Mouse (Mus musculus) spleen, postnatal 10 days (tissue): Measurements from ENCODE around the gene Crybb1.
A peak's percentile ranks its signal among the peaks of the same experiment; 100 is the strongest.

Experiments
- DNase-seq, 2 experiments: peaks; one replicate each; pipeline ENCODE4 v3.0.0; 2021 to 2022; ENCODE audit warnings: low spot score in 2 of 2

Crybb1 gene

DNA sequence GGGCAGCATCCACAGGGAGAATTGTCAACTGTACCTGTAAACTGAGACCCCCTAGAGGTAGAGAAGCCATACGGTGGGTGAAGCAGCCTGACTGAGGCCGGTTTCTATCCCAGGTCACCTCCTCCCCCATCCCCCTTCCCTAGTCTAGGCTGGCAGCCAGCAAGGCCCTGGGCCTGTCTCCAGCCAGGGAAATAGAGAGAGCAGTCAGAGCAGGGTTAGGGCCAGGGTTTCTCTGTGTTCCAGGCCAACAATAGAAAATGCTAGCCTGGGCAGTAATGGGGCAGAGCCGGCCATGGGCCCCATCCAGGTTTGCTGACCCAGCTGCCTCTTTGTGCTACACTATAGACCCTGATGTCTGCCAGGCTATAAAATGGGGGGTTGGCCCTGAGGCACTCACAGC lies at the start of gene Crybb1:
Crybb1 (plus strand) TSS at position 390 of the 400 bp plus-strand sequence.
- DNase-seq: no peak

- DNase-seq: no peak
Observed at GRCm38 (mm10) chr5:112206543-112207255, 48.9 kb upstream of the Crybb1 start.

DNA sequence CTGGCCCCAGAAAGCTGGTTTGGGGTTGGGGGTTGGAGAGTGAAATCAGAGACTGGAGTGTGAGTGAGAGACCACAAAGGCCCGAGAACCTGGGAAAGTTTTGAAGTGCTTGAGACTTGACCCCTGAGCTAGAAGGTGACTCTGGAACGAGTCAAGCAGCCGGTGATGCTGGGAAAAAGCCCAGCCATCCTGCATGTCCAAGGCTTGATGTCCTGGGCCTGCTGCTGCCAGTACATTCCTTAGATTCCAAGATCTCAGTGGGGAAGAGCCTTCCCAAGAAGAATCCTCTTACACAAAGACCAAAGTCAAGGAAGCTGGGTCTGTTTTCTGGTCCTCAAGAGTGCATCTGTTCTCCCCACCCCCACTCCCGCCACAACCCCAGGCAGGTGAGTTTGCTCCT lies 47.3 kb upstream of the Crybb1 start:
- DNase-seq: no peak

GRCm38 (mm10) chr5:112210104-112210503 lies 45.5 kb upstream of the Crybb1 start:
- peak; percentile 50 to 69 for DNase-seq

GRCm38 (mm10) chr5:112211911-112212310 lies 43.7 kb upstream of the Crybb1 start:
- no peak for DNase-seq

- DNase-seq: no peak
Observed at GRCm38 (mm10) chr5:112212711-112213264, 42.8 kb upstream of the Crybb1 start.

DNA sequence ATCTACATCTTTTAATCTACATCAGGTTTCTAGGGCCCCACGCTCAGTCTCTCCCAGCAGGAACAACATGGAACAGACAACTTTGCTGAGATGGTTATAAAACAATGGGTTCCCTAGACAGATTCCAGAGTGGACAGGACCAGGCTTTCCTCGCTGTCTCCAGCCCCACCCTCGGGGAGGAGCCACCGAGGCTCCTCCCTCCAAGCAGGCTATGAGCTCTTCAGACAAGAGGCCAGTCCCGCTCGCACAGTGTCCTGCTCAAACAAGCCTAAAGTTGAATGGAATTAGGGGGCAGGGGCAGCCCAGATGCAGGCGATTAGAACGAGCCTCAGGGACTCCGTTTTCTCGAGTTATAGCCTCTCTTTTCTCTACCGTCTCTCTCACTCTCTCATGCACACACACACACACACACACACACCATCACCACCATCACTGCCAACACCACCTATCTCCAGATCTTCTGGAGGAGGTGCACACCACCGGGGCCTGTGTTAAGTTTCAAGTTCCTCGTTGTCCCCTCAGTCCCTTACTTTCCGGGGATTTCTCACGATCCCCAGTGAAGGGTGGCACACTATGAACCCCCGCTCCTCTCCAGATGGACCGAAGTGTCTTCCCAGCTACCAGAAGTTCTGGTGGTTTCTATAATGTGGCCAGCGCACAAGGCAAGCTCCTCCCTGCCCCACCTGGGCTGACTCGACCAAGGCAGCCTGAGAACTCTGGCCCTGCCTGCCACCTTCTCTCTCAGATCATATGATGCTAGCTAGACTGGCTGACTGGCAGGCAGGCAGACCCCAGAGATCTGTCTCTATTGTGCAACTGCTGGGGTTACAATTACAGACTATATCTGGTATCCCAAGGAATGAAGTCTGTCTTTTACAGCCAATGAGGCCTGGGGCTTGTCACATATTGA lies 42.0 kb upstream of the Crybb1 start:
- no peak for DNase-seq

DNA sequence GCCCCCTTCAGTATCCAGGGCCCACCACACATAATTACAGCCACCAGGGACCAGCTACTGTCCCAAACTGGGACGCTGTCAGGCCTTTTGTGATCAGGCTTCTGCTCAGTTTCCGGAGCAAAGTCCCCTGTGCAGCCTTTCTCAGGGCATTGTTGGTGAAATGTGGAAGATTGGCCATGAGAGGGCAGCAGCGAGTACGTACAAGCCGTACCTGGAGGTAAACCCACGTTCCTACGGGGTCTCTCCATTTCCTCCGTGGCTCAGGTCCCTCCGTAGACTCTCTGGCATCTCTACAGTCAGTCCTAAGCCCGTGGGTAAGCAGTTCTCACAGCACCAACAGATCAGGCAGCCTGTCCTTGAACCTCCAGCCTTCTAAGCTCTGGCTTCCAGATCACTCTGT lies 41.2 kb upstream of the Crybb1 start:
- DNase-seq: peak; percentile 37 to 73

- no peak for DNase-seq
Observed at GRCm38 (mm10) chr5:112215291-112215751, 40.3 kb upstream of the Crybb1 start.

DNA sequence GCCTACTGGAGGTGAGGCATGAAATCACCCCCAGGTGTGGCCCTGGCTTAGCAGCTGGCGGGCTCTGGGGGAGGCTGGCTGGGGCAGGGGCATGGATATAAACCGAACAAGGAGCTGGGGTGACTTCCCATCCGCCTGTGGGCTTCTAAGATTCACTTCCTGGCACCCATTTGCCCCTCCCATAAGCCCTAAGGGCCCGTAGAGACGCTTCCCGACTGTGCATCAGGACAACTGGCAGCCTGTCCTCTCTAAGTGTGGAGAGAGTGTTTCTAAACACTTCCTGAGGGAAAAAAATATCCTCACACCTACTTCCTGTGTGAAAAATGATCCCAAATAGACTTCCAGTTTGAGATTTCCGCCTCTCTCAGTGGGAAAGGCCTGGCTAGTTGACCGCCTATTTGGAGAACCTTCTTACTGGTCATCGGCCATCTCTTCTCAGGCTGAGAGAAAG lies 39.8 kb upstream of the Crybb1 start:
- DNase-seq: no peak

DNA sequence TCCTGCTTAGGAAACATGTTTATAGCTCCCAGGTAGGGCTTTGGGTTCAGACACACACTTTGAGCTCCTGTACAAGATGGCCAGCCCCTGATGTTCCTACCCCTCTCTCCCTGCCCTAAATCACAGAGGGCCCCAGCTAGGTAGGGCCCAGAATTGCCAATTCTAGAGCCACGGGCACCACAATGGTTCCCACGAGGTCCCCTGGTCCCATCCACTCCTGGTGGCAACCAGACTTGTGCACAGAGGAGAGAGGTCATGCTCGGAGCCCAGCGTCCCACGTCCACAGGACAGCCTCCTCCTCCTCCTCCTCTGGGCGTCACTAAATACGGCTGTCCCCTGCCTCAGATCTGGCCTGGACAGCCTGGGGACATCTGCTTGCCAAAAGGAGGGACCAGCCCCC lies 39.3 kb upstream of the Crybb1 start:
- no peak for DNase-seq

DNA sequence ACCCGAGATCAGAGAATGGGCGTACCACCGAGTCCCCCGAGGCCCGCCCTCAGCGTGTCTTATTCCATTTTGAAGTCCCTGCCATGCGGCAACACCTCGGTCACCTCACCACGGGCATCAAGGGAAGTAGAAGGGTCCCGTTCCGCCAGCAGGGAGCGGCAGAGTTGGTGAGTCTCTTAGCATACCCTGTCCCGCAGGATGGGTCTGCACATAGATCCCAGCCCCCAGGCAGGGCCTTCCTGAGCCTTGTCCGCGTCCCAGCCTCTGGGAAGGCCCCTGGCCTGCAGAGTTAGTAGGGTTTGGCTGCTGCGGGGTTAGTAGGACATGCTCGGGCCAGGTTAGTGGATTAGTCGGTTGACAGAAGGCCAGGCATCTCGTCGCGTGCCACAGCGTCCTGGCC lies 38.6 kb upstream of the Crybb1 start:
- no peak for DNase-seq

- DNase-seq: no peak
Observed at GRCm38 (mm10) chr5:112218679-112219078, 36.9 kb upstream of the Crybb1 start.

DNA sequence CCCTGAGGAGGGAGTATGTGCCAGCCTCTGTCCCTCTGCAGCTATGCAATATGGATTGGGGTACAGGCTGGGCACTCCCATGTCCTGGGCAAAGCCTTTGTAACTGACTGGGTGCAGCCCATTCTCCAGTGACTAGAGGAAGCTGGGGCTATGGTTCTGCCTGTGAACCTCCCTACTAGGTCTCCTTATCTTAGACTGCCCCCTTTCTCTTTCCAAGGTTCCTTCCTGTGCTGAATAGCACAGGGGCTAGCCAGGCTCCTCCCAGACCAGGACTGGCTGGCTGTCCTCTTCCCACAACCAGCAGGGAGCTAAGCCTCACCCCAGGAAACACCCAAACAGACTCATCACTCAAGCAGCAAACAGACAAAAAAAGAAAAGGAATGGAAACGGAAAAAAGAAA lies 36.2 kb upstream of the Crybb1 start:
- DNase-seq: no peak

- no peak for DNase-seq
Observed at GRCm38 (mm10) chr5:112220203-112220602, 35.4 kb upstream of the Crybb1 start.

- no peak for DNase-seq
Observed at GRCm38 (mm10) chr5:112225591-112225990, 30.0 kb upstream of the Crybb1 start.

GRCm38 (mm10) chr5:112227354-112227753 lies 28.3 kb upstream of the Crybb1 start:
- DNase-seq: no peak

DNA sequence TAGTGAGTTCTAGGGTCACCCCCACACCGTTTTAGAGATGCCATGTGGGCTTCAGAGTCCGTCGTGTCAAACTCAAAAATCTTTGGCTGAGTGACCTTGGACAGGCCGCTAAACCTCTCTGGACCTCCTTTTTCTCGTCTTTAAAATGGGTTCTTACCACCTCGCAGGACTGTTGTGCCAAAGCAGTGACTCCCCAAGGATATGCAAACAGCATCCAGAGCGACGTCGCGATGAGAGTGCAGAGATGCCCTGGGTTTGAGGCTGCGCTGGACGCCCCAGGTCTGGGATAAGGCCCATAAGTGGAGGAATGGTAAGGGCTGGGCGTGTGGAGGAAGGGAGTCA lies 27.7 kb upstream of the Crybb1 start:
- no peak for DNase-seq

GRCm38 (mm10) chr5:112228240-112229076 lies 27.2 kb upstream of the Crybb1 start:
- no peak for DNase-seq

DNA sequence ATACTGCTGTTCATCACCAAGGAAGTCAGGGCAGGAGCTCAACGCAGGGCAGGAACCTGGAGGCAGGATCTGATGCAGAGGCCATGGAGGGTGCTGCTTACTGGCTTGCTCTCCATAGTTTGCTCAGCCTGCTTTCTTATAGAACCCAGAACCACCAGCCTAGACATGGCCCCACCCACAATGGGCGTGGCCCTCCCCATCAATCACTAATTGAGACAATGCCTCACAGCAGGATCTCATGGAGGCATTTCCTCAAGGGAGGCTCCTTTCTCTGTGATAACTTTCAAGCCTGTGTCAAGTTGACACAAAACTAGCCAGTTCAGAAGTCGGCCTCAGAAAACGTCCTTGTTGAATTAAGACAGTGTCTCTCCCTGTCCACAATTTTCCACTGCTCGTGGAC lies 19.8 kb upstream of the Crybb1 start:
- no peak for DNase-seq

- DNase-seq: no peak
Observed at GRCm38 (mm10) chr5:112236631-112237030, 19.0 kb upstream of the Crybb1 start.

GRCm38 (mm10) chr5:112237439-112237838 lies 18.2 kb upstream of the Crybb1 start:
- DNase-seq: no peak
